Mouse (Mus musculus): Measurements from ENCODE around the gene Cldn15. TPM values are rescaled to one million over a fixed set of nuclear protein-coding genes. Genes with fewer than 3 reads are reported as not detected.

Gene Cldn15
- polyA plus RNA-seq, 2 experiments, result 2.8 to 4.2 TPM

DNA sequence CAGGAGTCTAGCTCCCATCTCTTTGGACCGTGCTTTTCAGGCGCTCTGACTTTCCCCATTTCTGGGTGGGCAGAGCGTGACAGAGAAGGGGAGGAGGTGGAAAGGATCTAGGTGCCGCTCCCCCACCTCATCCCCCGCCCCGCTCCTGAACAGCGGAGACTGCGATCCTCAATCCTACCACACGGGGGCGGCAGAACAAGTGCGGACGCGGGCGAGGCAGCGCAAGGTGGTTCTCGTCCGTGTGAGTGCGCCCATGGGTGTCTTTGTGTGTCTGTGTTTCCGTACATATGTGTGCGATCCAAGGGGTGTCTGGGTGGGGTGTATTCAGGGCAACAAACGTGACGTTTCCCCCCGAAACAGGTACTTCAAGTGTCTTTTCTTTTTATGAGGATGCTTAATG is 58.7 kb downstream of the Cldn15 start:
- no peak for TF ChIP-seq EP300 (IDR thresholded peaks at IDR 0.05; ENCODE audit: low read depth)
- TF ChIP-seq CTCF (IDR thresholded peaks at IDR 0.05; ENCODE audit: low read depth), result peak; percentile 99
- Histone ChIP-seq H3K9me3 (ENCODE audit: control insufficient read depth, low read length) (no peaks in the 10 kb centered on the region), H3K27me3 (ENCODE audit: control insufficient read depth, insufficient read depth, low read length) (peaks cover 62% of the 10 kb centered on the region), H3K4me1 (replicated peaks; ENCODE audit: control insufficient read depth in 2 of 2, insufficient read depth in 2 of 2, low read length in 1 of 2) (no peaks in the 10 kb centered on the region; a peak in 1 of 4 replicates), H3K27ac (no peak overlapping the region), H3K4me2 (ENCODE audit: low read depth) (no peak overlapping the region), H3K9ac (replicated peaks) (no peak overlapping the region), H3K36me3 (replicated peaks; ENCODE audit: control insufficient read depth, insufficient read depth, low read depth) (no peaks in the 10 kb centered on the region), H3K4me3 (ENCODE audit: insufficient read depth in 1 of 2, low read depth in 2 of 2, low read length in 2 of 2) (no peak overlapping the region)
- WGBS (ENCODE audit: insufficient replicate concordance), result under 1% methylated on average over 23 of the region's 23 CpGs
- DNase-seq (ENCODE audit: low read depth in 3 of 3, low spot score in 3 of 3) (peak in 1 of 3 experiments; percentile 42), ATAC-seq (ENCODE audit: insufficient read depth) (peak; percentile 36; the same call in 1 of the 2 replicates)

MicroRNAs encoded within 50 kb of the gene (microRNA counts, 519-probe panel; counts per million panel counts)
- 69.9 counts per million for microRNA mmu-miR-702

Small RNA genes lying within 50 kb of the gene (microRNA-seq; reads per million reads assigned to microRNA genes)
- 22.0 reads per million, percentile 31 among the genes with 10 or more reads in this experiment for gene Mir702

Other genes with a start within 250 kb of the Cldn15 start
- gene Col26a1, start 83.4 kb upstream of the Cldn15 start, polyA plus RNA-seq (2012; rRNA removed), result 0.10 and 0.18 TPM in 2 replicates
- 0.06 and 0.10 TPM in 2 replicates for gene Col26a1, start 83.4 kb upstream of the Cldn15 start, polyA plus RNA-seq (2014; fragmentation: Nextera tagmentation; extraction: Ambion mirVana)
- gene Ift22, start 58.5 kb upstream of the Cldn15 start, polyA plus RNA-seq (2012; rRNA removed), result 1.6 and 2.5 TPM in 2 replicates
- gene Ift22, start 58.5 kb upstream of the Cldn15 start, polyA plus RNA-seq (2014; fragmentation: Nextera tagmentation; extraction: Ambion mirVana), result 9.9 and 10.5 TPM in 2 replicates
- gene Fis1, start 13.3 kb upstream of the Cldn15 start, polyA plus RNA-seq (2012; rRNA removed), result 115 and 154 TPM in 2 replicates
- gene Fis1, start 13.3 kb upstream of the Cldn15 start, polyA plus RNA-seq (2014; fragmentation: Nextera tagmentation; extraction: Ambion mirVana), result 239 and 242 TPM in 2 replicates
- gene Plod3, start 20.4 kb downstream of the Cldn15 start, polyA plus RNA-seq (2012; rRNA removed), result 13.8 and 13.9 TPM in 2 replicates
- gene Plod3, start 20.4 kb downstream of the Cldn15 start, polyA plus RNA-seq (2014; fragmentation: Nextera tagmentation; extraction: Ambion mirVana), result 7.2 and 7.5 TPM in 2 replicates
- 25.4 and 29.3 TPM in 2 replicates for gene Znhit1, start 21.4 kb downstream of the Cldn15 start, polyA plus RNA-seq (2012; rRNA removed)
- 46.2 and 51.2 TPM in 2 replicates for gene Znhit1, start 21.4 kb downstream of the Cldn15 start, polyA plus RNA-seq (2014; fragmentation: Nextera tagmentation; extraction: Ambion mirVana)
- gene Vgf, start 59.8 kb downstream of the Cldn15 start, polyA plus RNA-seq (2012; rRNA removed), result 0.04 TPM in 2 replicates
- not detected in 2 replicates for gene Vgf, start 59.8 kb downstream of the Cldn15 start, polyA plus RNA-seq (2014; fragmentation: Nextera tagmentation; extraction: Ambion mirVana)
- gene Ap1s1, start 79.5 kb downstream of the Cldn15 start, polyA plus RNA-seq (2012; rRNA removed), result 45.8 and 58.6 TPM in 2 replicates
- 73.9 and 79.4 TPM in 2 replicates for gene Ap1s1, start 79.5 kb downstream of the Cldn15 start, polyA plus RNA-seq (2014; fragmentation: Nextera tagmentation; extraction: Ambion mirVana)
- 0.14 and 0.23 TPM in 2 replicates for gene Serpine1, start 105.7 kb downstream of the Cldn15 start, polyA plus RNA-seq (2012; rRNA removed)
- not detected in 2 replicates for gene Serpine1, start 105.7 kb downstream of the Cldn15 start, polyA plus RNA-seq (2014; fragmentation: Nextera tagmentation; extraction: Ambion mirVana)
- gene Trim56, start 149.6 kb downstream of the Cldn15 start, polyA plus RNA-seq (2012; rRNA removed), result 3.7 and 5.4 TPM in 2 replicates
- gene Trim56, start 149.6 kb downstream of the Cldn15 start, polyA plus RNA-seq (2014; fragmentation: Nextera tagmentation; extraction: Ambion mirVana), result 7.8 and 8.4 TPM in 2 replicates
- not detected in 2 replicates for gene Muc3, start 182.7 kb downstream of the Cldn15 start, polyA plus RNA-seq (2012; rRNA removed)
- not detected in 2 replicates for gene Muc3, start 182.7 kb downstream of the Cldn15 start, polyA plus RNA-seq (2014; fragmentation: Nextera tagmentation; extraction: Ambion mirVana)
- 0.06 TPM in 2 replicates for gene Muc3a, start 245.8 kb downstream of the Cldn15 start, polyA plus RNA-seq (2012; rRNA removed)
- gene Muc3a, start 245.8 kb downstream of the Cldn15 start, polyA plus RNA-seq (2014; fragmentation: Nextera tagmentation; extraction: Ambion mirVana), result not detected in 2 replicates